Mouse (Mus musculus): ENCODE data around the gene Nlk.
"Not testable (repeated sequence)": the region's sequence is repeated elsewhere in the genome, so short reads cannot be mapped to it uniquely, and the experiment has no call there.

Gene Nlk

GRCm38 (mm10) chr11:78594271-78594964 lies 102.8 kb downstream of the Nlk start:
- no peak for DNase-seq

DNA sequence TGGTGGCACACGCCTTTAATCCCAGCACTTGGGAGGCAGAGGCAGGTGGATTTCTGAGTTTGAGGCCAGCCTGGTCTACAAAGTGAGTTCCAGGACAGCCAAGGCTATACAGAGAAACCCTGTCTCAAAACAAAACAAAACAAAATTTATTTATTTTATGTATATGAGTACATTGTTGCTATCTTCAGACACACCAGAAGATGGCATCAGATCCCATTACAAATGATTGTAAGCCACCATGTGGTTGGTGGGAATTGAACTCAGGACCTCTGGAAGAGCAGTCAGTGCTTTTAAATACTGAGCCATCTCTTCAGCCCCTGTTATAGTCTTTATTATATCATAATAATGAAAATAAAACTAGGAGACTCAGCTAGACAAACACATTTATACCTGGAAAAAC lies 109.5 kb downstream of the Nlk start:
- not testable (repeated sequence) for DNase-seq

GRCm38 (mm10) chr11:78586099-78586498 lies 111.1 kb downstream of the Nlk start:
- no peak for DNase-seq

- no peak for DNase-seq
These were observed 114.3 kb downstream of the Nlk start for GRCm38 (mm10) chr11:78582848-78583247.

DNA sequence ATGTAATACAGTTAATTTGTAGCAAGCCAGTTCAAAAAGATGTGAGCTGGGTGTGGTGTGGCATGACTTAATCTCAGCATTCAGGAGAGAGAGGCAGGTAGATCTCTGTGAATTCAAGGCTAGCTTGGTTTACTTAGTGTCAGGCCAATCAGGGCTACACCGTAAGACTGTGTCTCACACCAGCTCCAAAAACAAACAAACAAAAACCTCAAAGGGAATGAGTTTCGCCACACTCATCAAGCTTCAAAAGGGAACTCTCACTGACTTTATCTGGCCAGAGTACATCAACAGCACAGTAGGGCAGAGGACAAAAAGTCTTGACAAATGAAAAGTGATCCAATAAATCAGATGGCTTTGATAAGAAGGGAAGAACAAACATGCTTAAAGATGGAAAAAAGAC lies 122.2 kb downstream of the Nlk start:
- DNase-seq, result no peak

DNA sequence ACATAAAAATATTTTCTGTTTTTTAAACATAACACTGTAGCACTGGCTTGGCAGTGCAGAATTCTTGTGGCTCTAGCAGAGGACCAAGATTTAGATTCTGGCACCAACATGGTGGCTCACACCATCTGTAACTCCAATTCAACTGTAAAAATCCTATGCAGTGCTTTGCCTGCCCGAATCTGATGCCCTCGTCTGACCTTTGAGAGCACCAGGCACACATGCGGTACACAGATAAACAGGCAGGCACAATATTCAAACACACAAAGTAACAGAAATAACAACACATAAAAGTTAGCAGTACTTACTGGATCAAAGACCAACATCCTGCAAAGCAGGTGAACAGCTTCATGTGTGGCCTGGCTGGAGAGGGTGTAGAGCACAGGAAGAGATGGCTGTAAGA lies 122.6 kb downstream of the Nlk start:
- no peak for DNase-seq

- not testable (repeated sequence) for DNase-seq
These were observed 123.1 kb downstream of the Nlk start for GRCm38 (mm10) chr11:78574031-78574430.

GRCm38 (mm10) chr11:78571854-78572253 lies 125.3 kb downstream of the Nlk start:
- DNase-seq, result no peak

DNA sequence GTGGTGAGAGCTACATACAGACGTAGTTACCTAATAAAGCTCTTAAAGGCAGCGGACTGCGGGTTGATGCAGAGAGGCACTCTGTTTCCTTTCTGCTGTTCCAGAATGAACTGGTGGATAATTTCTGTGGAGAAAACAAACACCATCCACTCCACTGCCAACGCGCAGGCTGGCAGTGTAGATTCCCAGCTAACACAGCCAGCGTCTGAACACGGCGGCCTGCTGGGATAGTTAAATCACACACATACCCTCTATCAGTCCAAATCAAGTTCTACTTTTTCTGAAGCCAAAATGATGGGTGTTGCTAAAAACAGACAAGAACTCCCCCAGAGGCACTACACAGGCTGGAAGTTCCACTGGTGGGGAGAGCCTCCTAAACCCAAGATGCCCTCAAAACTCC lies 125.7 kb downstream of the Nlk start:
- DNase-seq, result no peak

GRCm38 (mm10) chr11:78569806-78570205 lies 127.4 kb downstream of the Nlk start:
- no peak for DNase-seq

DNA sequence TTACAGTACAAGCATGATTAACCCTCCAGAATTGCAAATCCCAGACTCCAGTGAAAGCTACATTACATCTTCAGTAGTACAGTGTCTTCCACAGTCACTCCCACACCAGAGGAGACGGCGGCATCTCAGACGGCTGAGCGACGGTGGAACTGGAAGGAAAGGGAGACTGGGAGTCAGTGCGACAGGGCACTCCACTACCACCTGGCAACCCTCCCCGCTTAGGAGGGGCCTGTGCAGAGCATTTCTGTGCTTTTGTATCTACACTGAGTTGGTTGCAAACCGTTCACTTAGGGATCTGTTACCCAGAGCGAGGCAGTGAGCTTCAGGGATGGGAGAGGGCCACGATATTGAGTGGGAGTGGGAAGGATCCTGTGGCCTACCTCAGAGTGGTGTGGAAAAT lies 128.3 kb downstream of the Nlk start:
- no peak for DNase-seq

- DNase-seq, result no peak
These were observed 129.6 kb downstream of the Nlk start for GRCm38 (mm10) chr11:78567614-78568013.

GRCm38 (mm10) chr11:78566775-78567174 lies 130.4 kb downstream of the Nlk start:
- DNase-seq, result no peak

- DNase-seq, result peak; percentile 47 to 48
These were observed 136.7 kb downstream of the Nlk start for GRCm38 (mm10) chr11:78560447-78560846.

DNA sequence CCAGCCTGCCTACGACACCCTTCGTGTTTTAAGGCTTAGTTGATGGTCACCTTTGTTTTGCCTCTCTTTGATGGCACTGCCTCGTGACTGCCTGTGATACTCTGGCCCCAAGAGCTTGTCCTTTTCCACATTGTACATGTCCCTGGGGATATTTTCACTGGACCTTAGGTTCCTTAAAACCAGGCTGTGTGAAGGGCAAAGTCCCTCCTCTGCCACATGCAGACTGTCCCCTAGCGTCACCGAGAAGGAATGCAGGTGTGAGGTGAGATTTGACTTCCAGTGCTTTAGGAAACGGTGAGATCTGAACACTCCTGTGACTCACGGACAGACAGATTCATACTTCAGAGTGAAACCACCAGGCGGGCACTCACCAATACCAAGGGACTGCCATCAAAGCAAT lies 139.9 kb downstream of the Nlk start:
- DNase-seq, result no peak

DNA sequence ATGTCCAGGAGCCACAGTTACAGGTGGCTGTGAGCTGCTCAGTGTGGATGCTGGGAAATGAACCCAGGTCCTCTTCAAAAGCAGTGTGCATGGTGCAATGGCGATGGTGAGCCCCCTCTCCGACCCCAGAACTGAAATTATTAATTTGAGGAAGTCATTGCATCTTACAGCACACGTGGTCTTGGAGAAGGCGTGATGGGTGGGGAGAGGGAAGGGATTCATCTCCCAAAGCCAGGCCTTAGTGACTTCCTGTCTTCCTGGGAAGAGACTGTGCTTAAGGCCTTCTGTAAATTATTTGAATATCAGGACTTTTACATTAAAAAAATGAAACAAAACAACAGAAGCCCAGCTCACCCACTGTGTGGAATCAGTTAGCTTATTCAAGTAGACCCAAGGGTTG lies 141.1 kb downstream of the Nlk start:
- no peak for DNase-seq

DNA sequence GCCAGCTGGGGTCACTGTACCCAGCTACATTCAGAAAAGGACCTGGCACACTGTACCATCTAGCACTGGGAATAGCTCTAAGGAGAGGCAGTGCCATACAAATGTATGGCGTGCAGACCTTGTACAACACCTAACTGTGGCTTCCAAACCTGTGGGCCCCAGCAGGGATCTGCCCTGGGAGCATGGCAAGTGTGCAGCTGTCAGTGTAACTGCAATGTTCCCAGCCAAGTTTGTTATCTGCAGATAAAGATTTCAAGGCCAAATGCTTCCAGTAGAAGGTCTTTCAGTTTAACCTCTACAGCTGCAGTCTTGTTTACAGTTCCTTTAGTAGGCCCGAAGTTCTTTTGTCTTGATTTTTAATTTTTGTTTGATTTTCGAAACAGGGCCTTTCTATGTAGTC lies 141.6 kb downstream of the Nlk start:
- DNase-seq, result no peak

DNA sequence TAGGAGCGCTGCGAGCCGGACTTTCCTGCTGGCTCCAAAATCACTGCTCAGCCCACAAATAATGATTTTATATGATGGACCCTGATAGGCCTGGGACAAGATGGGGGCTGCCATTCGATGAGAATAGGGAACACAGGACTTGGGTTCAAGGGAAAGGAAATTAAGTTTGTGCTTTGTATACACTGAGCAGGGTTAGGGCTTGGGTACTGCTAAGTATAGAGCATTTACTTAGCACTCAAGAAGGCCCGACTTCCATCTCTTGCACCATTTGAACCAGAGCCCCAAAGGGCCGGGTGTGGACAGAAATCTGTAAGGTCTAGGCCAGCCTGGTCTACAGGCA lies 146.1 kb downstream of the Nlk start:
- DNase-seq, result no peak

DNA sequence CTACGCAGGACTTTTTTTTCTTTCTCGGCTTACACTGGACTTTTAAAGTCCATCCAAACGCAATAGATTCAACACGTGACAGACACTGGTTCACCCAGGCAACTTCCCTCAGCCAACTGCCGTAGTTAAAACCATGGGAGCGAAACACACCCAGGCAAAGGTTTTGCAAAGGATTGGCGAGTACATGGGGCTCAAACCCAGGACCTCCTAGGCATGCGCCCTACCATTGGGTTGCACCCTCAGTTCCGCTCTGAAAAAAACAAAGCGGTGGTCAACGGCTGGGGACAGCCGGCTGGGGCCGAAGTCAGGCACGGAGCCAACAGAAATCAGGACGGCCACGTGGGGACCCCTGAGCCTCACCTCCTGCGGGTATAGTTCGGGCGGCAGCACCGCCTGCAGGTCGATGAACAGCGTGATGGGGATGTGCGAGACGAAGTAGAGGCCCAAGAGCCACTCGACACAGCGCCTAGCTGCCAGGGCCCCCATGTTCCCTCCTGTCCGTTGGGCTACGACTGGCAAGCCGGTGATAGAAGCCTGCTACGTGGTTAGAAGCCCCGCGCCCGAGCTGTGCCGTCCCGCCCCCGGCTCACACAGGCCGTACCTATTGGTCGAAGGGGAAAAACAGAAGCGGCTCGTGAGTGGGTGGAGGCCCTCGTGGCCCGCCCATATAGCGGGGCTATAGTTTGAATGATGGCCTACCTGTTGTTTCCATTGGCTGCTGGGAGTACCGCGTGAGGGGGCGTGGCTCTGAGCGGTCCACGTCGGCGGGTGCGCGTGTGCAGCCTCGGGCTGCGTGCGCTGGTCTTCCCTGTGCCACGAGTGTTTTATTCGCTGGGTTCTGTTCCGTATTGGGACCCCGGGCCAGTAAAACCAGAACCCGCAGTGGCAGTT lies 146.8 kb downstream of the Nlk start, which contains the start of gene Tmem97:
Gene Tmem97 (minus strand): TSS at position 610 of the 891 bp plus-strand sequence.
- DNase-seq, result peak; percentile 92 to 96

DNA sequence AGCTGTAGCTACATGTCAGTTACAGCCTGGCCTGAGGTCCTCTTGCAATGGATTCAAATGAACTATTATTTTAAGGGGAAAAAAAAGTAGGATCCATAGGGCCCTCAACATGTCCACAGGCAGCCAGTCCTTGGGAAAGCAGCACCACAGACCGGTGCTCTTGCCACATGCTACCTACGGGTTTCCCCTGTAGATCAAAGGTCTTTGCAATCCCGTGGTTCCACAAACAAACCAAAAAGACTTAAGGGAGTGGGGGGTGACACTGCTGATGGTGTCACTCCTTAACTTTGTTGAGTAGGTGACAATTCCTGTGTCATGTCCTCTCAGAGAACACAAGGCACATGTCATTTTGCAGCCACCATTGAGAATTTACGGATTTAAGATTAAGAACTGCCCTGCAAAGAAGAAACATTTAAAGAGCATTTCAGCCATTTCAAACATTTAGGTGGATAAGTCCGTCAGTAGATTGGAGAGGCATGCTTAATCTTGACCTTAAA lies 147.6 kb downstream of the Nlk start:
- no peak for DNase-seq

GRCm38 (mm10) chr11:78547718-78548460 lies 149.3 kb downstream of the Nlk start:
- no peak for DNase-seq

DNA sequence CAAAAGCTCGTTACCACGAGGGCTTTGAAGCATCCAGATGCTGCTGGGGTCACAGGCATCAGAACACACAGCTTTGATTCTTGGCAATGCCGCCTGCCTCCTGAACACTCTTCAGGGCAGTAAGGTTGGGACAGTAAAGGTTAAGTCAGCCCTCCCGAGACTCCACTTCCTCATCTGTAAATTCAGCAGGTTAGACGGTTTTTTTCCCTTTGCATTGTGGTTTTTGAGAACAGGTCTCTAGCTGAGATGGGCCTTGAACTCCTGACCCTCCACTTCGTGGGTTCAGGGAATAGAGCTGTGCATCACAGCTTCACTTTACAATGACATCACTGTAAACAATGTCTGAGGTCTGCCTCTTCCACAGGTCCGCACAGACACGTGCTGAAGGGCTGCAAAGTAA lies 152.0 kb downstream of the Nlk start:
- no peak for DNase-seq

- no peak for DNase-seq
These were observed 152.6 kb downstream of the Nlk start for GRCm38 (mm10) chr11:78544449-78545111.

Measured in thymus, postnatal 36 days (tissue).